Mouse (Mus musculus): ENCODE measurements around the gene Zfp872.

DNA sequence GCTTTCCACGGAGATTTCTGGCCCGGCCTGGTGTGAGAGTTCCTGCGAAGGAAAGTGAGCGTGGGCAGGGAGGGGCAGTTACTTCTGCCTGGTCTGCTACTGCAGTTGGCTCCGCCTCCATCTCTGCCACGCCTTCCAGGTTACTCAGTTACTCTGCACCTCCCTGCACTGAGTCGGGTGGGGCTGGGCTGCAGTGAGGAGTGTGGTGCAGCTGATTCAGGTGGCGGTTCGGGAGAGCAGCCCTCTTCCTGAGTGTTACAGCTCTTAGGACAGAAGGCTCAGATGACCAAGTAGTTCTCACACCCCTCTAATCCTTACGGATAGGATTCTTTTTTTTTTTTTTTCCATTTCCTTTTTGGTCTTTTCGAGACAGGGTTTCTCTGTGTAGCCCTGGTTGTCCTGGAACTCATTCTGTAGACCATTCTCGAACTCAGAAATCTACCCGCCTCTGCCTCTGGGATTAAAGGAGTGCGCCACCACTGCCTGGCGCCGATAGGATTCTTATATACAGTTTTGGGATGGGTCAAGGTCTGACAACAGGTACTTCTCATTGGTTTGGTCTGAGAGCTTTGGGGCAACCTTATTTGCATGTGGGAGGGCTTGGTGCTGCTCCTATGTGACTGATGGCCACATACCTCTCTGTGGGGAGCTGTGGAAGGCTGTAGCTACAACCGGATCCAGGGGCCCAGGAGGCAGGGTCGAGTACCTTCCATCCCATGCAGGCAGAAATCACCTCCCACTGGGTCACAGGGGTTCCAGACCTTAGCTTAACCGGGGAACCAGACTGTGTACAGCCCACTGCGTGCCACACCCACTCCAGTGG is 38.3 kb upstream of the Zfp872 start:
- TF ChIP-seq CTCF (IDR thresholded peaks at IDR 0.05; ENCODE audit: borderline replicate concordance, insufficient read depth, low read depth, low read length) (no peak), POLR2A (IDR thresholded peaks at IDR 0.05; ENCODE audit: borderline replicate concordance, insufficient read depth, low read length) (no peak)
